Comparison of ENCODE assay signal across 23 mouse cellular contexts in the genomic region with DNA sequence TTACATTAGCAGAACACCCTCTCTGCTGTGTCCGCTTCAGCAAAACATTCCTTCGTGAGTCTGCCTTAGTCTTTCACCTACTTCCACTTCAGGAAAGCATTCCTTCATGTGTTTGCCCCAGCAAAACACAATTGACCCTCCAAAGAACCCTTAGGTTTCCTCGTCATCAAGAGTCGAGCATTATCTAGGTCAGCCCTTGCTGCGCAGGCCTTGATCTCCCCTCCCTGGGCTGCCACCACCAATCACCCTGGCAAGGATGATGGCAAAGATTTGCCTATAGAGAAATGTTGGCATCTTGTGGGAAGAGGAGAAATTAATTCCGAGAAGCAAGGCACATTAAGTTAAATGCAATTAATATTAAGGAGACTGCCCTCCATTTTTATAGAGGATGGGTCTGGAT.
DNase-seq lines count a peak whose midpoint lies in the region; ATAC-seq and TF ChIP-seq lines count a peak whose summit lies in the region.
"Had no signal": no experiment of that assay in that cellular context is flagged by ENCODE, and none has a peak within 500 bp of the region (broad histone marks: within the 10 kb centered on the region; RNA-seq: fewer than 3 reads in every experiment).

No protein-coding gene starts in this region.

- H3K27ac ChIP-seq in forebrain, embryonic 10.5 days, result peak overlapping the region; percentile 32; the same call in 1 of the 2 replicates
- H3K27ac ChIP-seq in forebrain, embryonic 11.5 days (ENCODE audit: low read depth, low read length), result no peak overlapping the region
- H3K27ac ChIP-seq in layer of hippocampus, adult 2 months, result peak overlapping the region; percentile 32; the same call in 1 of the 2 replicates
- peak overlapping the region; percentile 26 for H3K27ac ChIP-seq in forebrain, embryonic 16.5 days (ENCODE audit: low read length)
- peak overlapping the region; percentile 99 for H3K27ac ChIP-seq in midbrain, embryonic 16.5 days (ENCODE audit: low read length)
- H3K27ac ChIP-seq: embryonic facial prominence, embryonic 10.5 days; heart, embryonic 13.5 days; kidney, postnatal 0 days; limb, embryonic 12.5 days; macrophage had no signal

- peaks cover 32% of the 10 kb centered on the region for H3K4me1 ChIP-seq in forebrain, embryonic 10.5 days
- H3K4me1 ChIP-seq in forebrain, embryonic 11.5 days (replicated peaks; ENCODE audit: control insufficient read depth, insufficient read depth, low read length), result peaks cover 9% of the 10 kb centered on the region; the same call in 1 of the 2 replicates
- H3K4me1 ChIP-seq in forebrain, embryonic 16.5 days (replicated peaks; ENCODE audit: control insufficient read depth, insufficient read depth, low read length), result peaks cover 30% of the 10 kb centered on the region
- H3K4me1 ChIP-seq in midbrain, embryonic 16.5 days (ENCODE audit: control insufficient read depth, insufficient read depth, low read length), result peaks cover 36% of the 10 kb centered on the region

- peaks cover 32% of the 10 kb centered on the region for H3K36me3 ChIP-seq in forebrain, embryonic 10.5 days (replicated peaks)
- H3K36me3 ChIP-seq in forebrain, embryonic 11.5 days (ENCODE audit: control insufficient read depth, insufficient read depth, low read length), result no peaks in the 10 kb centered on the region
- H3K36me3 ChIP-seq in forebrain, embryonic 16.5 days (ENCODE audit: control insufficient read depth, insufficient read depth), result peaks cover 2% of the 10 kb centered on the region
- H3K36me3 ChIP-seq in midbrain, embryonic 16.5 days (ENCODE audit: control insufficient read depth, insufficient read depth, low read length), result peaks cover 5% of the 10 kb centered on the region; the same call in 1 of the 2 replicates

- no peak for TF ChIP-seq CTCF in layer of hippocampus, adult 2 months (conservative IDR thresholded peaks at IDR 0.05)

- no peaks in the 10 kb centered on the region for H3K9me3 ChIP-seq in forebrain, embryonic 10.5 days
- H3K9me3 ChIP-seq in forebrain, embryonic 11.5 days (ENCODE audit: control insufficient read depth, low read length), result no peaks in the 10 kb centered on the region
- no peaks in the 10 kb centered on the region for H3K9me3 ChIP-seq in forebrain, embryonic 16.5 days (ENCODE audit: control insufficient read depth, low read length)
- H3K9me3 ChIP-seq in midbrain, embryonic 16.5 days (replicated peaks; ENCODE audit: control insufficient read depth, low read length, poor library complexity, severe bottlenecking), result no peaks in the 10 kb centered on the region
- H3K9me3 ChIP-seq: embryonic facial prominence, embryonic 10.5 days; heart, embryonic 13.5 days; limb, embryonic 12.5 days had no signal

- H3K4me2 ChIP-seq in forebrain, embryonic 11.5 days (ENCODE audit: low read depth, low read length, severe bottlenecking), result no peak overlapping the region
- no peak overlapping the region for H3K4me2 ChIP-seq in forebrain, embryonic 16.5 days (ENCODE audit: low read length)
- H3K4me2 ChIP-seq in midbrain, embryonic 16.5 days (ENCODE audit: low read length), result no peak overlapping the region
- H3K4me2 ChIP-seq: heart, embryonic 13.5 days; limb, embryonic 12.5 days; liver, embryonic 11.5 days had no signal

- H3K9ac ChIP-seq in forebrain, embryonic 11.5 days (ENCODE audit: low read length), result no peak overlapping the region
- H3K9ac ChIP-seq in forebrain, embryonic 16.5 days (replicated peaks; ENCODE audit: low read depth, low read length), result no peak overlapping the region
- H3K9ac ChIP-seq in midbrain, embryonic 16.5 days (ENCODE audit: low read depth, low read length), result no peak overlapping the region
- H3K9ac ChIP-seq: heart, embryonic 13.5 days; limb, embryonic 12.5 days; liver, postnatal 0 days had no signal

- ATAC-seq in forebrain, embryonic 11.5 days (replicated peaks; ENCODE audit: low FRiP score), result no peak
- no peak for ATAC-seq in forebrain, embryonic 16.5 days
- ATAC-seq in midbrain, embryonic 16.5 days, result no peak
- ATAC-seq: activated CD4-positive, CD25-positive, alpha-beta regulatory T cell, adult 4 months; liver, postnatal 0 days; lung, postnatal 0 days had no signal

- DNase-seq in forebrain, embryonic 10.5 days (ENCODE audit: extremely low spot score, low spot score), result no peak
- DNase-seq in forebrain, embryonic 11.5 days (ENCODE audit: low spot score), result no peak
- DNase-seq in layer of hippocampus, adult 2 months (ENCODE audit: low spot score in 2 of 2), result no peak
- DNase-seq in layer of hippocampus, postnatal 14 days (ENCODE audit: low spot score in 2 of 2), result no peak
- DNase-seq in adrenal gland, postnatal 10 days, result no peak
- DNase-seq in left cerebral cortex, postnatal 25 days (ENCODE audit: low spot score in 2 of 2), result no peak
- DNase-seq: adrenal gland, adult 8-10 months; gastrocnemius, postnatal 14 days; heart, adult 18-20 months; heart, postnatal 14 days; kidney, adult 2 months; liver, postnatal 0 days; thymus, postnatal 14 days had no signal

- intact Hi-C loops in left cerebral cortex, postnatal 25 days (cut with DNase I), result no loop called here

- H3K27me3 ChIP-seq in forebrain, embryonic 10.5 days (ENCODE audit: poor library complexity, severe bottlenecking), result no peaks in the 10 kb centered on the region
- no peaks in the 10 kb centered on the region for H3K27me3 ChIP-seq in forebrain, embryonic 11.5 days (ENCODE audit: control insufficient read depth, insufficient read depth, low read length)
- H3K27me3 ChIP-seq in forebrain, embryonic 16.5 days (replicated peaks; ENCODE audit: control insufficient read depth, insufficient read depth, low read length), result no peaks in the 10 kb centered on the region
- H3K27me3 ChIP-seq in midbrain, embryonic 16.5 days (ENCODE audit: control insufficient read depth, insufficient read depth, low read depth, low read length), result no peaks in the 10 kb centered on the region
- H3K27me3 ChIP-seq: heart, embryonic 13.5 days; limb, embryonic 12.5 days had no signal

- H3K4me3 ChIP-seq in forebrain, embryonic 10.5 days, result no peak overlapping the region
- H3K4me3 ChIP-seq in forebrain, embryonic 11.5 days (ENCODE audit: low read depth, low read length), result no peak overlapping the region
- no peak overlapping the region for H3K4me3 ChIP-seq in layer of hippocampus, adult 2 months
- no peak overlapping the region for H3K4me3 ChIP-seq in forebrain, embryonic 16.5 days (replicated peaks; ENCODE audit: low read length)
- H3K4me3 ChIP-seq in midbrain, embryonic 16.5 days (ENCODE audit: low read depth, low read length), result no peak overlapping the region
- H3K4me3 ChIP-seq: embryonic facial prominence, embryonic 10.5 days; heart, embryonic 13.5 days; limb, embryonic 12.5 days had no signal

- 91% methylated on average over 6 of the region's 6 CpGs for WGBS in forebrain, embryonic 10.5 days
- 93% methylated on average over 6 of the region's 6 CpGs for WGBS in forebrain, embryonic 11.5 days
- WGBS in forebrain, embryonic 16.5 days, result 90% methylated on average over 6 of the region's 6 CpGs
- 90% methylated on average over 6 of the region's 6 CpGs for WGBS in midbrain, embryonic 16.5 days
